Mouse (Mus musculus): ENCODE measurements around the gene Slc12a7.

- TF ChIP-seq CTCF (IDR thresholded peaks at IDR 0.05; ENCODE audit: borderline replicate concordance, insufficient read depth, low read length) (no peak), POLR2A (IDR thresholded peaks at IDR 0.05; ENCODE audit: low read depth, low read length) (no peak)
These were observed 26.7 kb downstream of the Slc12a7 start for GRCm38 (mm10) chr13:73759596-73759995.
